In the genomic region with DNA sequence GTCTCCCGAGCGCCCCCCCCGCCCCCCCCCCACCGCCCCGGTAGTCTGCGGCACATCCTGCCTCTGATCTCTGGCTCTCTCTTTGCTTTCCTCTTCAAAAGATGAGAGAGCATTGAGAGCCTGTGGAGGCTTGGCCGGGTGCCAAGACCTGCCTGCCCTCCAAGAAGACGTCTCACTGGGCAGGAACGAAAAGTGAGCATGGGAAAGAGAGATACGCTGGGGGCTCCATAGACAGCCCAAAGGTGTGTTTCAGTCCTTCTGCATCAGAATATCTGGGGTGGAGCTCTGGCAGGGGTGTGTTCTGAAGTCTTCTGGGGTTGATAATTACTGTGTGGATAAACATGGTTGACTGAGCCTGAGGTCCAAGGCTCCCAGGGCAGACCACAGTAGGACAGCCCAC, we compare ENCODE assay signal across 9 mouse cellular contexts.
DNase-seq lines count a peak whose midpoint lies in the region; ATAC-seq lines count a peak whose summit lies in the region.
"Had no signal": no experiment of that assay in that cellular context is flagged by ENCODE, and none has a peak within 500 bp of the region (broad histone marks: within the 10 kb centered on the region; RNA-seq: fewer than 3 reads in every experiment).

No protein-coding gene starts in this region.

- H3K9me3 ChIP-seq in intestine, embryonic 16.5 days (ENCODE audit: control insufficient read depth, low read length) = no peaks in the 10 kb centered on the region
- no peaks in the 10 kb centered on the region for H3K9me3 ChIP-seq in intestine, embryonic 15.5 days
- H3K9me3 ChIP-seq in embryonic facial prominence, embryonic 14.5 days (ENCODE audit: control insufficient read depth, low read length) = peaks cover 4% of the 10 kb centered on the region; the same call in 1 of the 2 replicates
- H3K9me3 ChIP-seq in forebrain, embryonic 15.5 days = no peaks in the 10 kb centered on the region
- H3K9me3 ChIP-seq: midbrain, embryonic 12.5 days had no signal

- 6% methylated on average over 10 of the region's 10 CpGs for WGBS in intestine, embryonic 16.5 days
- 7% methylated on average over 10 of the region's 10 CpGs for WGBS in intestine, embryonic 15.5 days
- WGBS in embryonic facial prominence, embryonic 14.5 days = 11% methylated on average over 8 of the region's 10 CpGs
- WGBS in forebrain, embryonic 15.5 days = 5% methylated on average over 9 of the region's 10 CpGs

- H3K4me3 ChIP-seq in intestine, embryonic 16.5 days (ENCODE audit: low read length) = no peak overlapping the region
- no peak overlapping the region for H3K4me3 ChIP-seq in intestine, embryonic 15.5 days (replicated peaks)
- no peak overlapping the region for H3K4me3 ChIP-seq in embryonic facial prominence, embryonic 14.5 days (ENCODE audit: low read depth, low read length)
- H3K4me3 ChIP-seq in forebrain, embryonic 15.5 days = no peak overlapping the region
- H3K4me3 ChIP-seq: gastrocnemius, adult 2 months; midbrain, embryonic 12.5 days had no signal

- peak; percentile 42; the same call in 1 of the 2 replicates for ATAC-seq in intestine, embryonic 16.5 days
- ATAC-seq in intestine, embryonic 15.5 days = no peak
- no peak; the same call in 1 of the 2 replicates for ATAC-seq in embryonic facial prominence, embryonic 14.5 days (ENCODE audit: low read depth)
- no peak for ATAC-seq in forebrain, embryonic 15.5 days (replicated peaks)

- no peaks in the 10 kb centered on the region for H3K4me1 ChIP-seq in intestine, embryonic 16.5 days (ENCODE audit: control insufficient read depth, insufficient read depth, low read length)
- H3K4me1 ChIP-seq in intestine, embryonic 15.5 days (replicated peaks) = no peaks in the 10 kb centered on the region
- no peaks in the 10 kb centered on the region for H3K4me1 ChIP-seq in embryonic facial prominence, embryonic 14.5 days (ENCODE audit: control insufficient read depth, insufficient read depth, low read length)
- H3K4me1 ChIP-seq in forebrain, embryonic 15.5 days = peaks cover 13% of the 10 kb centered on the region

- H3K4me2 ChIP-seq in intestine, embryonic 16.5 days (ENCODE audit: low read depth, low read length) = no peak overlapping the region
- H3K4me2 ChIP-seq in intestine, embryonic 15.5 days (replicated peaks) = no peak overlapping the region
- H3K4me2 ChIP-seq in embryonic facial prominence, embryonic 14.5 days (ENCODE audit: low read depth, low read length) = no peak overlapping the region
- H3K4me2 ChIP-seq in forebrain, embryonic 15.5 days (replicated peaks) = no peak overlapping the region
- H3K4me2 ChIP-seq: midbrain, embryonic 12.5 days had no signal

- no peaks in the 10 kb centered on the region for H3K27me3 ChIP-seq in intestine, embryonic 16.5 days (replicated peaks; ENCODE audit: control insufficient read depth, insufficient read depth, low read length)
- no peaks in the 10 kb centered on the region for H3K27me3 ChIP-seq in intestine, embryonic 15.5 days (replicated peaks)
- H3K27me3 ChIP-seq in embryonic facial prominence, embryonic 14.5 days (replicated peaks; ENCODE audit: control insufficient read depth, insufficient read depth, low read length) = no peaks in the 10 kb centered on the region
- H3K27me3 ChIP-seq in forebrain, embryonic 15.5 days = no peaks in the 10 kb centered on the region

- DNase-seq in MN1 (ENCODE audit: low spot score) = peak; percentile 57
- DNase-seq in embryonic facial prominence, embryonic 14.5 days (ENCODE audit: low spot score) = peak; percentile 50
- DNase-seq in lung, postnatal 4 days = peak; percentile 9 to 49
- no peak for DNase-seq in urinary bladder, adult 2 months (ENCODE audit: low spot score)
- DNase-seq: gastrocnemius, adult 2 months had no signal

- no peak overlapping the region for H3K27ac ChIP-seq in intestine, embryonic 16.5 days (ENCODE audit: low read length)
- no peak overlapping the region for H3K27ac ChIP-seq in intestine, embryonic 15.5 days
- H3K27ac ChIP-seq in embryonic facial prominence, embryonic 14.5 days (replicated peaks; ENCODE audit: low read depth, low read length) = no peak overlapping the region
- H3K27ac ChIP-seq in forebrain, embryonic 15.5 days (replicated peaks) = no peak overlapping the region
- H3K27ac ChIP-seq: gastrocnemius, adult 2 months; midbrain, embryonic 12.5 days had no signal

- H3K9ac ChIP-seq in intestine, embryonic 16.5 days (ENCODE audit: low read depth, low read length) = no peak overlapping the region
- H3K9ac ChIP-seq in intestine, embryonic 15.5 days = no peak overlapping the region
- no peak overlapping the region for H3K9ac ChIP-seq in embryonic facial prominence, embryonic 14.5 days (ENCODE audit: low read depth, low read length)
- H3K9ac ChIP-seq in forebrain, embryonic 15.5 days (replicated peaks) = no peak overlapping the region
- H3K9ac ChIP-seq: midbrain, embryonic 12.5 days had no signal

- no peaks in the 10 kb centered on the region for H3K36me3 ChIP-seq in intestine, embryonic 16.5 days (ENCODE audit: control insufficient read depth, insufficient read depth, low read length)
- no peaks in the 10 kb centered on the region for H3K36me3 ChIP-seq in intestine, embryonic 15.5 days
- H3K36me3 ChIP-seq in embryonic facial prominence, embryonic 14.5 days (ENCODE audit: control insufficient read depth, insufficient read depth, low read length) = no peaks in the 10 kb centered on the region
- no peaks in the 10 kb centered on the region for H3K36me3 ChIP-seq in forebrain, embryonic 15.5 days
- H3K36me3 ChIP-seq: midbrain, embryonic 12.5 days had no signal
